Mouse (Mus musculus): Measurements from ENCODE around the gene Tmem88.
"Not testable (repeated sequence)": the region's sequence is repeated elsewhere in the genome, so short reads cannot be mapped to it uniquely, and the experiment has no call there.

The Tmem88 gene

DNA sequence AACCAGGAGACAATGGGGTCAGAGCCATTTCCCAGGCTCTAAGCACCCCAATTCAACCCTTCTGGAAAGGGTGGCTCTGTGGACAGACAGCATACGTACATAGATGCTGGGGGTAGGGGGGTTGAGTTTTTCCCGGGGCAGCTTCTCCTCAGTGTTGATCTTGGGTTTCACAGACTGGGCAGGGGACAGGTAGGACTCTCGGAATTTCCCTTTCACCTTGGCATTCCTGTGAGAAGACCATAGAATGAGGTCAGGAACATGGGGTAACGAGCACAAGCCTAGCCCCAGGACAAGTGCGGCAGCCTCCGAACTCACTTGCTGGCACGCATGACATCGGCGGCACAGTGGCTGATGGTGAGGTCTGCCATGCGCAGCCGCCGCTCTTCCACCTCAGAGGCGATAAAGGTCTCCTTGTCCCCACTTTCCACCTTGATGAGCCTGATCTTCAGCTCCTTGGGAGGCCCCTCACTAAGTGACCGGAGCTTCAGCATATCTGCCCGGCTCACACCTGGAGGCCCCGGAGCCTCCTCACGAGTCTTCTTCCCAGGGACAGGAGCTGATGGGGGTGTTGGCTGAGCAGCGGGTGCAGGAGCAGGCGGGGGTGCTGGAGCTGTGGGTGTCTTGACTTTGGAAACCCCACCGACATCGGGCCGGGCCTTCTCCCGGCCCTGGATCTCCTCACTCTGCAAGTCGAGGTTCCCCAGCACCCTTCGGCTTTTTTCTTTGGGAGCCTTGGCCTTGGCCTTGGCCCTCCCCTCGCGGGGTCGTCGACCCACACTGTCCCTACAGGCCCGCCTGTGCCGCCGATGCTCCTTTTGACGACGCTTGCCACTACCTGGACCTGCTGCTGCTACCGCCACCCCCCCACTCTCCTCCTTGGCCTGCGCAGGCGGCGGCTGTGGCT lies 5.9 kb upstream of the Tmem88 start:
- DNase-seq (ENCODE audit: low spot score) = peak; percentile 19

DNA sequence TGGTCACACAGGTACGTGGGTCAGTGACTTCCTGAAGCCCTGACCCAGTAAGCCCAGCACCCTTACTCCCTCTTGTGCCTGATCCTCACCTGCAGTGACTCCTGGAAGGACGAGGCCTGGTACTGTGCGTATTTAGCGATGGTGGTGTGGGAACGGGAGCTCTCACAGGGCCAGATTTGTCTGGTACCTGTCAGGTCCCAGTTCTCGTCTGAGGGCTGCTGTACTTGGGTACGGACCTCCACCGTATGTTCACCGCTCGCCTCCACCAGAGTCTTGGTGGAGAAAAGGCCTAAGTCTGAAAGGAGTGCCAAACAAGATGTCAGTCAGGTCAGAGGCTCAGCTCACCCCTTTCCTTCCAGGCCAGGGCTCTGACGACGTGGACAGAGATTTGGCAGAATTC lies 4.0 kb upstream of the Tmem88 start:
- no peak for DNase-seq (ENCODE audit: low spot score)

DNA sequence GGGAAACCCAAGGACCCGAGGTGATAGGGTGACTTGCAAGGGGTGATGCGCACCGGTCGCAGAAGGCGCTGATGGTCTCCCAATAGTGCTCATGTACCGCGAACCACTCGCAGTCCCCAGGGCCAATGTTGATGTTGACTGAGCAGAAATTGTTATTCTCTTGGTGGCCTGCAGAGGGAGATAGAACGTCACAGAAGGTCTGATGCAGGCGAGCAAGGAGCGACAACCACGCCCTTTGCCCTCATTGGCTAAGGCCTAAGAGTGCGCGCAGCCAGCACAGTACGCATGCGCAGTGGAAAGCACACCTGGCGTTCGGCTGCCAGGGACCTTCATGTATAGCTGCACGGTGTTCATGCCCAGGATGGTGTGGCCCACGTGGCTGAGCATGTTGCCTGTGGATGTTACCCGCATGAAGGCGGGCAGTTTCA lies 3.2 kb upstream of the Tmem88 start:
- peak; percentile 77 for DNase-seq (ENCODE audit: low spot score)

DNA sequence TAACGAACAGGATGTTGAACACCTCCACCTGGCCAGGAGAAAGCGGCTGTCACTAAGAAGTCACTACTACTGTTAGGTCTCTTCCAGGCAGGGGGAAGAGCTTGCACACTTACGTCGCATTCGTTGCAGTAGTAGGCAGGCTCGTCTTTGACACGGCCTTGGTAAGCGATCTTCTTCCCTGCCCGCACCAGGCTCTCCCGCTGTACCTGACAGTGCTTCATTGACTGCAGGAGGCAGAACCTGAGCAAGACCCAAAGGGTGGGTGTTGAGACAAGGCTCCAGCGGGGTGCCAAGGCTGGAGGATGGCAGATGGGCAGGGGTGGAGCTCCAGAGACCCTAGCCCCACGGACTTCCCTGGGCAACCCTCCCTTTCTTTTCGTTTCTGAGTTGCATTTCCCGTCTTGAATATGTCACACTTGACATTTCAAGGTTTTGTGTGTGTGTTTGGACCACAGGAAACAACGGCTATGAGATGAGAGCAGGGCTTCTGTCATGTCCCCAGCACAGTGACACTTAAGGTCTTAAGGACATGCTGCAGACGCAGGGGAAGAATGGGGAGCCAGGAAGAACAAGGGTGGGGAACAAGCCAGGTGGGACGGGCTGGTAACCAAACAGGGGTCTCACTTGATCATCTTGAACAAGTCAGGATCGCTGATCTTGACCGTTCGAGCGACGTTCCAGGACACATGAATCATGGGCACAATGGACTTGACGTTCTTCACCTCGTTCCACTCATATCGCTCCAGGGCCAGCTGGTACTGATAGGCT lies 2.2 kb upstream of the Tmem88 start:
- no peak for DNase-seq (ENCODE audit: low spot score)

DNA sequence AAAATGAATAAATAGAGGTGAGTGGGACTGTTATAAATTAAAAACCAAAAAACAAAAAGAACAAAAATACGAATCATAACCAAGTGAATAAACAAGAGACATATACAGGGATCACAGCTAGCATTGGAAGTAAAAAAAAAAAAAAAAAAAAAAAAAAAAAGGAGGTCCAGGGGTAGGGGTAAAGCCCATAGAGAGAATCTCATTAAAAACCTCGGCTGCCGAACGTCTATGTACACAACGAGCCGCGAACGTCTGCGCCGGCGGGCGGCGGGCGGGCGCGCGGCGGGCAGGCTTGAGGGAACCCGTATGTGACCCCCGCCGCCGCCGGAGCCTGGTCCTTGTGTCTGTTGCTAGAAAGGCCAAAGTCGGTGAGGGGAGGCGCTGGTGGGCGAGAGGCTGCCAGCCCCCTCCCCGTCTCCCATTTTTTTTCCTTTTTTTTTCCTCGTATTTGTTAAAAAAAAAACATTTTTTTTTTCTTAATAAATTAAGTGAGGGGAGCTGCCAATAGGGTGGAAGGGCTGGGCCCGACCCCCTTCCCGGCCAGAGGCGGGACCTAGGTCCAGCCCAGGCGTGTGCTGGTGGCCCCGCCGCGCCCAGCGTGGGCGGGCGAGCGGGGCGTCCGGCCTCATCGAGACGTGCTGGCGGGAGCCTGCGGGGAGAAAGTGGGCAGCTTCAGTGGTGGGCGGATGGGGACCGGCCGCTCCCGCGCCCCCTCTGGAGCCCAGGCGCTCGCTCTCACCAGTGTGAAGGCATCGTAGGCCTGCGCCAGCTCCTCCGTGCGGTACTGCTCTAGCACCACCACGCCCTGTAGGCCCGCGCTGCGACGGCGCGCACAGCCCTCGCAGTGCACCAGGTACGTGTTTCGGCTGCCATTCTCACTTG lies 1.4 kb upstream of the Tmem88 start:
- peak; percentile 21 for DNase-seq (ENCODE audit: low spot score)

DNA sequence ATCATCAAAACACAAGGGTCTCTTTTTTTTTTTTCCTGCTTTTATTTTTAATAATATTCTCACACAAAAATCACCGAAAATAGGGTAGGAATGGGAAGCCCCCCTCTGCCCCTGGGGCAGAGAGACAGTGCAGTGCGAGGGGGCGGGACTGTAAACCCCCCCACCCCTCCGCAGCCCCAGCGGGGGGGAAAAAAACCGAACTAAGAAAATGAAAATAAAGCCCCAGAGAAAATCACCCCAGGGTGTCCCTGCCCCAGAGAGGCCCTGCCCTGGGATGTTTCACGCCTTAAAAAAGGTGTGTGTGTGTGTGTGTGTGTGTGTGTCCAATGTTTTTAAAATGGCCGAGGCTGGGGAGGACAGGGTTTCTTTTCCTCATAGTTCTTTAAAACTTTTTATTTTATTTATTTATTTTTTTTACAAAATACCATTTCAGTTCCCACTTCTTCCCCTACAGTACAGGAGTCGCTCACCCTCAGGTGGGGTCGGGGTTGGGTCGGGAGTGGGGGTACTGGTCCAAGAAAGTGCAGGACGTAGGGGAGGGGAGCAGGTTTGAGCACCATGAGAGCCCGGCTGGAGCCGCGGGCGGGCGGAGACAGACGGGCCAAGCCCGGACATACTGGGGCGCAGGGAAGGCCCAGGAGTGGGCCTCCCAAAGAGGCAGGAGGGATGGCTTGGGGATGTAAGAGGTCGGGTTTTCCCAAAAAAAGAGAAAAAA lies 609 bp upstream of the Tmem88 start:
- no peak for DNase-seq (ENCODE audit: low spot score)

DNA sequence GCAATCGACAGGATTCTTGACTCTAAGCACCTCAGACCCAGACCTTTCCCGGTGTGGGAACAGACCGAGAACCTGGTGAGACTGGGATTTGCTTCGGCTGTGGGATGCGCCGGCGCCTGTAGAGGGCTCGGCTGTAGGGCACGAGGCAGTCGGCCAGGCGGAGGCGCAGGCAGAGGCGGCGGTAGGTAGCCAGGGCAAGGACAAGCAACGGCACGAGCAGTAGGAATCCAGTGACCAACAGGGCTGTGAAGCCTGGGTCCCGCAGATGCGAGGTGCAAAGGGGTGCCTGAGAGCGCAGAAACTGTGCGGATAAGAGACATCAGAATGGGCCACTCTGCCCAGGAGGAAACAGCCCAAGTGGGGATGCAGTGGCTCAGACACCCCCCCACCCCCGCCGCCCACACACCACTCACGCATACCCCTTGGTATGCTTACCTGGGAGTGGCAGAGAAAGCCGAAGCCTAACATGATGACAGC lies 415 bp downstream of the Tmem88 start:
- peak; percentile 40 for DNase-seq (ENCODE audit: low spot score)

DNA sequence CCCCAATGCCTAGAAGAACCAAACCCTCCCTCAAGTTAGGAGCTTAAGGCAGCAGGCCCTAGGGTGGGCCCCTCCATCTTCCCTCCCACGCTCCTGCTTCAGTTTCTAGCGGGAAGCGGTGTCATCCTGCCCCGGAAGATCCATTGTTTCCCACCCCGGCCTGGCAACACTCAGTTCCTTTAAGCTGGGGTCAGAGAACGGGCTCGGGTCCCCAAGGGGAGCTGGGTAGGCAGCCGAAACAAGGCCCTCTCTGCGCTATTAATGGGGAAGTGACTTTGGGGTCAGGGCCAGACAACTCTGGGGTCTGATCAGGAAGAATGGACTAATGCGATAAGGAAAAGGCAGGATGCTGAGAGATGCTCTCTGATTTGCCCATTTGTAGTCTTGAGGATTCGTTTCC lies 1.3 kb downstream of the Tmem88 start:
- DNase-seq (ENCODE audit: low spot score) = peak; percentile 33

DNA sequence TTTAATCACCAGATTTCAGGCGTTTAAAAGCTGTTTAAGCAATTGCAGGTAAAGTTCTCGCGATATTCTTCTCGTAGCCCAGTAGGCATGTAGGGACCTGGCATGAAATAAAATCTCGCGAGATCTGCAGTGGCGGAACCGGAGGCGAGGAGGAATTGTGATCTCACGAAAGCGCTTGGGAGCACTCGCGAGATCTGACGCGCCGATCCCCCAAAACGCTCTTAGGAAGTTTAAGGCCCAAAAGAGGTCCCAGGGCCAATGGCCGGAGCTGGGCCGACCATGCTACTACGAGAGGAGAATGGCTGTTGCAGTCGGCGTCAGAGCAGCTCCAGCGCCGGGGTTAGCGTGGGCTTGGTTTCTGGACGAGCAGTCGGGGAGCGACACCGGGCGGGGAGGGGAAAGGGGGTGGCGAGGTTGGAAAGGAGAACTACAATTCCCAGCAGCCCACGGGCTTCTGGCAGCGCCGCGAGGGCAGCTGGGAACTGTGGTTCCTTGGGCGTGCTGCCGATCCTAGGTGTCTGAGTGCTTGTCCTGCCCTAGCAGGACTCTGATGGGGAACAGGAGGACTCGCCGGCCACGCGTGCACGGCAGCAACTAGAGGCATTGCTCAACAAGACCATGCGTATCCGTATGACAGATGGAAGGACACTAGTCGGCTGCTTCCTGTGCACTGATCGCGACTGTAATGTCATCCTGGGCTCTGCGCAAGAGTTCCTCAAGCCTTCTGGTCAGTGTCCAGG lies 2.2 kb downstream of the Tmem88 start:
- DNase-seq (ENCODE audit: low spot score) = peak; percentile 90

DNA sequence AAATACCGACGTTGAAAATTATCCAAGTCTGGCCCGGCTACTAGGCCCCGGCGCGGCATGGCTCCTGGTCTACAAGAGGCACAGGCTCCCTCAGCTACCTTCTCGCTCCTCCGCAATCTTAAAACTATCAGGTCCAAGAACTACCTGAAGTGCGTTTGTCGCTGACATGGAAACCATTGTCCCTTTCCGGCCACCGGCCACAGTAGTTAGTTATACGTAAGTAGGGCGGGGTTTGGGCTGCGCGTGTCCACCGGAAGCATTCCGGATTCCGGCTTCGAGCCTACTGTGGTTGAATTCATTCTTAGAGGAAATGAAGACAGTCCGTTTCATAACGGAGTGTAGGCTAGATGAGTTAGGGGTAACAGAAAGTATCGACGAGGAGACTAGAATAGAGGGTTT lies 2.8 kb downstream of the Tmem88 start, which contains the start of the genes Naa38 and Cyb5d1:
Gene Naa38, plus strand, starts transcription at position 253 of the 399 bp plus-strand sequence.
Gene Cyb5d1, minus strand, starts transcription at position 397 of the 399 bp plus-strand sequence.
- peak; percentile 84 for DNase-seq (ENCODE audit: low spot score)

DNA sequence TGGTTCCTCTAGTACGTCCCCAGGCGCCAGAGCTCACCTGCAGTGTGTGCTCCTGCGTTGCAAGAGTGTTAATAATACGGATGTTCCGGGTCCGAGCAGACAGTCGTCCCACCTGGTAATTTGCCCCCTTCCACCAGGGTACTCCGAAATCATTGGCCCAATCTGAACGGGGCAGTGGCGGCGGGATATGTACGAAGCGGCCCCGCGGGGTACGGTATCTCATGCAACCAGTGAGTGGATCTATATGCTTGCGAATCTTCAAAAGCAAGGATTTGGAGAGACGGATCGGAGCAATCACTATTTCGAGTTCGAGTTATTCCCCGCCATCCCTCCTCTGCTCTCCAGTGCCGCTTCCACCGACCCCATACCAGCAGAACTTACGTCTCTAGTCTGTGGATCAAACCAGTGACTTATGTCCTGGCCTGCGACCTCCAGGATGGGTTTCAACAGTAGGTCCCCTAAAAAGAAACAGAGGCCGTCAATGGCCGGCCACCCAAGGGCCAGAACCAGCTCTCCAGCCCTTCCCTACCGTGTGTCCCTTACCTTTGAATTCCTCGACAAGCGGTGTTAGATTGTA lies 3.4 kb downstream of the Tmem88 start:
- not testable (repeated sequence) for DNase-seq (ENCODE audit: low spot score)

DNA sequence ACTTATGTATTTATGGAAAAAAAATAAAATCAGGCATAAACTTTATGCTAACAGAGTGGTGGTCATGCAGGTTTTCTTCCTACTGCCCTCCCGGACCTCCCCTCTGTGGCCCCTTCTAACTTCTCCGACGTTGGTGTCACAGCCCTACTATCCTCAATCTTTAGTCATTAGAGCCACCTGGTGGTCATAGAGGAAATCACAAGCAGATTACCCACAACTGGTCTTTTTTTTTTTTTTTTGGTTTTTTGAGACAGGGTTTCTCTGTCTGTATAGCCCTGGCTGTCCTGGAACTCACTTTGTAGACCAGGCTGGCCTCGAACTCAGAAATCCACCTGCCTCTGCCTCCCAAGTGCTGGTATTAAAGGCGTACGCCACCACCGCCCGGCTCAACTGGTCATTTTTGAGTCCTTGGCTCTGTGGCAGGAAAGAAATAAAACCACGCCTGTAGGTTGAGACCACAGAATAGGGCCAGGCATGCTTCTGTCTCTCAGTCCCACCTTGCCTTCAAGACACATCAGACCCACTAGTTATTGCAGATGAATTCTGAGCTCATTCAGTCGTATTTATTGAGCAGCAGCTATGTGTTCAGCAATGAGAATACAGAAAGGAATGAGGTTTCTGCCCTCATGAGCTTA lies 7.5 kb downstream of the Tmem88 start:
- DNase-seq (ENCODE audit: low spot score) = no peak

DNA sequence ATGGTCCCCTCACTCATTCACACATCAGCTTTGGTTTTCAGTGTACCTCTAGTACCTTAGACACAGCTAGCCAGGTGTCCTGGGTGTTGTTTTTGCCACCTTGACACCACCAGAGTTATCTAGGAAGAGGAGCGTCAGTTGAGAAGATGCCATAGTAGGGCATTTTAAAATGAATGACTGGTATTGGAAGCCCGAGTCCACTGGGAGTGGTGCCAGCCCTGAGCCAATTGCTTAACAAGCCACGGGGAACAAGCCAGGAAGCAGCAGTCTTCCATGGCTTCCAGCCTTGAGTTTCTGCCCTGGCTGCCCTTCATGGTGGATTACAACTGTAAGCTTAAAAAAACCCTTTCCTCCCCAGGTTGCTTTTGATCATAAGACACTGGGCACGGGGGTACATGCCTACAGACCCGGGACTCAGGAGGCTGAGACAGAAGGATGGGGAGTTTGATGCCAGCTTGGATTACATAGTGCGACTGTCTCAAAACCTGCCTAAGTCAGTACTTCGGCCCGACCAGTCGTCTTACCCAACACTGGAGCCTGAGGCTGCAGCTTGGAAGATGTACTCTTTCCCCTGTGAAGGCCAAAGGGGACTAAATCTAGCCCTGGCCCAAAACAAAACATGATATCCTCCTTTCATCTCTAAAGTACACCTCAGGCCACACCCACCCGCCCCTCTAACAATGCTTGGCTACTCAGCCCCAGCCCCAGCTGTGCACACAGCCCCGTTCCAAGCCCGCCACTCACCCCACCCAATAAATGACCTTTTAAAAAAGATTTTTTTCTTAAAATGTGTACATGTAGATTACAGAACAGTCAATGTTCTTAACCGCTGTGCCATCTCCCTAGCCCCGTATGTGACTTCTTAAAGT lies 8.3 kb downstream of the Tmem88 start:
- DNase-seq (ENCODE audit: low spot score) = no peak

DNA sequence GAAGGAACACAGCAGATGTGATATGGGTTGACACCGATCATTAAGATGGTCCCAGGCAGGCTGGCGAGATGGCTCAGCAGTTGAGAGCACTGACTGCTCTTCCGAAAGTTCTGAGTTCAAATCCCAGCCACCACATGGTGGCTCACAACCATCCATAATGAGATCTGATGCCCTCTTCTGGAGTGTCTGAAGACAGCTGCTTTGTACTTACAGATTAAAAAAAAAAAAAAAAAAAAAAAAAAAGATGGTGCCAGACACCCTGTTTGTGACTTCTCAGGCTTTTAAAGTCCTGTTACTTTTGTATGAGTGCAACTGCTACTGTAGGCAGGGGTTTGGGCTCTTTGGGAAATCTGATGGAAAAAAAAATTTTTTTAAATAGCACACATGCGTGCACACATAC lies 9.4 kb downstream of the Tmem88 start:
- no peak for DNase-seq (ENCODE audit: low spot score)

DNA sequence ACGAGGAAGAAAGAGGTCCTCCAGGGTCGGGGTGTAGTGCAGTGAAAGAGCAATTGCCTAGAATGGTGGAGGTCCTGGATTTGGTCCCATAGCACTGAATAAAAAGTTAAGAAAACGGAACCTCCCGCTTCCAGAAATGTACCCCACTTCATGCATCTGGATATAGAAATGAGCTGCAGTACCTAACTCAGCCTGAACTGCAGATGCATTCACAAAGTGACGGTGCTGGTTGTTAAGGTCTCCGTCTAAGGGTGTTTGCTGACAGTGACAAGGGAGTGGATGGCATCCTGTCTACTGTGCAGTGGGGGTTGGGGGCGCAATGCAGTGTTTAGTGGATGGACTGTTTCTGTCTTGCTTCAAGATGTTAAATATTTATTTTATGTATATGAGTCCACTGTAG lies 11.3 kb downstream of the Tmem88 start:
- DNase-seq (ENCODE audit: low spot score) = no peak

DNA sequence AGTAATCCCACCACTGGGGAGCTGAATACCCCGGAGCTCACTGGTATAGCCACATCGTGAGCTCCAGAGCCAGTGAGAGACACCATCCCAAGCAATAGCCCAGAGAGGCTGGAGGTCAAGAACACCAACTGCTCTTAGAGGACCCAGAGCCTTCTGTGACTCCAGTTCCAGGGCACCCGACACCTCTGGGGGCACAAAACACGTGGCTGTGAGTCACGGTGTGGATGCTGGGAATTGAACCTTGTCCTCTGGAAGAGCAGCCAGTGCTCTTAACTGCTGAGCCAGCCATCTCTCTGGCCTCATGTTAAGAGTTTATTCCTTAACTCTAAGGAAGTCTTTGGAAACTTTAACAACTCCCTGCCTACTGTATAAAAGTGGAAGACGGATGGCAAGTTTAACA lies 13.1 kb downstream of the Tmem88 start:
- no peak for DNase-seq (ENCODE audit: low spot score)

DNA sequence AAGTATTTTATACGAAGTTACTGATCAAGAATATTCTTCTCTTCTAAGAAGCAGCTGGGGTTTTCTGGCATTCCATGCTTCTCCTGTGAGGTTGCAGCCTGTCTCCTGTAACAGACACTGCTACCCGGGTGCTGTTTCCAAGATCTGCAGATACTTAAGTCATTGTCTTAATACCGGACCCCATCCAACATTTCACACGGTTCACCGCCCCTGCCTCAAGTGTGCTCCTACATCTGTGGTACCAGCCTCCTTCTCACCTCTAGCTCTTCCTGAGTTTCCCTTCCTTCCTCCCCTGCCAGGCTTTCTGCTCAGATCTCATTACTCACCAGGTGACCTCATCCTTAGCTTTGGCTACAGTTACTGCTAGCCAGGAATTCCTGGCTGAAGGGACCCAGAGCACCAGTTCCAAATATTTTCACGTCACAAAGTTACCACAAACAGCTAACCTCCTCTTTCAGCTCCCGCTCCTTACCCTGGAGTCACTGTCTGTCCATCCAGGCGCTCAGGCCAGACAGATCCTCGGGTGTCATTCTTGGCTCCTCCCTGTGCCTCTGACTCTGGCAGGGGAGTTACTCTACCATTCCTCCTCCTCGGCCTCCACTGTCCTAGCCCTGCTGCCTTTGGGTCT lies 15.4 kb downstream of the Tmem88 start:
- no peak for DNase-seq (ENCODE audit: low spot score)

DNA sequence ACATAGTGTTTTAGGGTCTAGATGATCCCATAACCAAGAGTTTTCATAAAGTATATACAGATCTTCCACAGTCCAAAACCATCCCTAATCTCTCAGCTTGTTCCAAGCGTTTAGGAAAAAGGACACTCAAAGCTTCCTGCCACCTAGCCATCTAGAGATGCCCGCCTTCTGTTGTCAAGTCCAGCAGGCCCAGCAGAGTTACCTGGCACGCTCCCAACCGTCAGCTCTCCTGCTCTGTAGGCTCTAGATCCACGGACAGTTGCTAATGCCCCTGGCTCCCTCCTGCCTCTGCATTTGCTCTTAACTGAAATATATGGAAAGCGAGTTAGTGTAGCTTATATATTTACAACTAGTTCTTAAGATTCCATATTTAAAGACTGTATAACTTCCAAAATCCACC lies 16.7 kb downstream of the Tmem88 start:
- DNase-seq (ENCODE audit: low spot score) = no peak

Measured in ovary, postnatal 36 days (tissue).